Mouse (Mus musculus) stomach, embryonic 15.5 days (tissue): ENCODE data around the gene Ccdc38. TPM values are rescaled to one million over a fixed set of nuclear protein-coding genes. Genes with fewer than 3 reads are reported as not detected.
A peak's percentile ranks its signal among the peaks of the same experiment; 100 is the strongest.

Source experiments
- ATAC-seq: fragments of 200-750 bp; cut with Nextera tagmentation; 2 replicates; pipeline ENCODE4 v1.8.0; 2017; ENCODE audit warnings: low read depth, moderate number of reproducible peaks, moderate TSS enrichment; ENCODE audit not compliant: insufficient read depth, low FRiP score
- H3K27ac ChIP-seq: fragments of 300-500 bp; sonication (generic); 2 replicates; pipeline ENCODE4 v1.5.1; 2015; ENCODE audit warnings: mild to moderate bottlenecking, inconsistent platforms
- H3K27me3 ChIP-seq: fragments of 300-500 bp; sonication (generic); replicated peaks from 2 replicates; pipeline ENCODE4 v1.6.1; 2015; ENCODE audit warnings: inconsistent platforms
- H3K36me3 ChIP-seq: fragments of 300-500 bp; sonication (generic); 2 replicates; pipeline ENCODE4 v1.6.1; 2015; ENCODE audit warnings: inconsistent platforms
- H3K4me1 ChIP-seq: fragments of 300-500 bp; sonication (generic); 2 replicates; pipeline ENCODE4 v1.6.1; 2015; ENCODE audit warnings: inconsistent platforms
- H3K4me2 ChIP-seq: fragments of 300-500 bp; sonication (generic); 2 replicates; pipeline ENCODE4 v1.6.1; 2015; ENCODE audit warnings: mild to moderate bottlenecking, inconsistent platforms
- H3K4me3 ChIP-seq: fragments of 300-500 bp; sonication (generic); replicated peaks from 2 replicates; pipeline ENCODE4 v1.5.1; 2015; ENCODE audit warnings: inconsistent platforms
- H3K9ac ChIP-seq: fragments of 300-500 bp; sonication (generic); 2 replicates; pipeline ENCODE4 v1.6.1; 2015; ENCODE audit warnings: inconsistent platforms
- H3K9me3 ChIP-seq: fragments of 300-500 bp; sonication (generic); 2 replicates; pipeline ENCODE4 v1.6.1; 2016; ENCODE audit warnings: inconsistent platforms
- WGBS: fragments of 180-500 bp; shearing (Covaris S2); methylation state at CpG from one replicate; pipeline ENCODE4 v1.1.7; 2015; 5-methylcytosine and 5-hydroxymethylcytosine counted together
- polyA plus RNA-seq: library from polyadenylated mRNA; unstranded; fragments of >200 nt; fragmentation: Nextera tagmentation; extraction: Ambion mirVana; gene quantifications from 2 replicates; pipeline ENCODE4 v1.2.1, GENCODE M21; 2015

Ccdc38 gene
- polyA plus RNA-seq, 1 experiment from 2014 or later: 0.55 TPM

GRCm38 (mm10) chr10:93589281-93589848, 48.9 kb downstream of the Ccdc38 start, which contains the start of gene Snrpf:
Gene Snrpf, minus strand, starts transcription at chr10:93589706.
- Histone ChIP-seq H3K27me3 (no peaks in the 10 kb centered on the region), H3K9me3 (no peaks in the 10 kb centered on the region), H3K4me2 (peak within 1 kb of the TSS; percentile 84), H3K9ac (peak within 1 kb of the TSS; percentile 60), H3K4me1 (peaks cover 6% of the 10 kb centered on the region), H3K27ac (peak within 1 kb of the TSS; percentile 36), H3K4me3 (peak within 1 kb of the TSS; percentile 67), H3K36me3 (peaks cover 10% of the 10 kb centered on the region)
- WGBS: under 1% methylated on average over 63 of the region's 63 CpGs
- ATAC-seq: peak; percentile 89

- H3K9me3 ChIP-seq: no peaks in the 10 kb centered on the region
- H3K27ac ChIP-seq: no peak overlapping the region
- H3K36me3 ChIP-seq: 0 out of 2 replicates have a peak, but pooled peaks cover under 1% of the 10 kb centered on the region
- no peak overlapping the region for H3K4me3 ChIP-seq
- H3K27me3 ChIP-seq: no peaks in the 10 kb centered on the region
- no peak overlapping the region for H3K4me2 ChIP-seq
- no peak for ATAC-seq
- H3K9ac ChIP-seq: no peak overlapping the region
- 51% methylated on average over 12 of the region's 12 CpGs for WGBS
- peaks cover 6% of the 10 kb centered on the region for H3K4me1 ChIP-seq
These were observed 52.0 kb downstream of the Ccdc38 start for GRCm38 (mm10) chr10:93592456-93592855.

GRCm38 (mm10) chr10:93594022-93594482, 53.6 kb downstream of the Ccdc38 start:
- H3K4me1 ChIP-seq: no peaks in the 10 kb centered on the region
- H3K9ac ChIP-seq: no peak overlapping the region
- no peak overlapping the region for H3K27ac ChIP-seq
- H3K27me3 ChIP-seq: no peaks in the 10 kb centered on the region
- peak; percentile 65 for ATAC-seq
- no peaks in the 10 kb centered on the region for H3K9me3 ChIP-seq
- 1% methylated on average over 22 of the region's 22 CpGs for WGBS
- peak overlapping the region; percentile 76 for H3K4me2 ChIP-seq
- H3K36me3 ChIP-seq: no peaks in the 10 kb centered on the region
- peak overlapping the region; percentile 46 for H3K4me3 ChIP-seq

- ATAC-seq: no peak
These were observed 55.4 kb downstream of the Ccdc38 start for GRCm38 (mm10) chr10:93595831-93596230.

GRCm38 (mm10) chr10:93596641-93597040, 56.2 kb downstream of the Ccdc38 start:
- Histone ChIP-seq H3K27ac (no peak overlapping the region), H3K4me2 (no peak overlapping the region), H3K9me3 (no peaks in the 10 kb centered on the region), H3K4me1 (no peaks in the 10 kb centered on the region), H3K9ac (no peak overlapping the region), H3K36me3 (no peaks in the 10 kb centered on the region), H3K4me3 (no peak overlapping the region), H3K27me3 (no peaks in the 10 kb centered on the region)
- 77% methylated on average over 3 of the region's 3 CpGs for WGBS
- ATAC-seq: no peak

More at GRCm38 (mm10) chr10:93595831-93596230, 55.4 kb downstream of the Ccdc38 start:
- no peaks in the 10 kb centered on the region for H3K36me3 ChIP-seq
- no peaks in the 10 kb centered on the region for H3K27me3 ChIP-seq
- H3K9ac ChIP-seq: no peak overlapping the region
- no peaks in the 10 kb centered on the region for H3K9me3 ChIP-seq
- no peak overlapping the region for H3K27ac ChIP-seq
- WGBS: 59% methylated on average over 4 of the region's 4 CpGs
- no peak overlapping the region for H3K4me2 ChIP-seq
- H3K4me3 ChIP-seq: no peak overlapping the region
- H3K4me1 ChIP-seq: no peaks in the 10 kb centered on the region

GRCm38 (mm10) chr10:93602309-93602708, 61.9 kb downstream of the Ccdc38 start:
- H3K27me3 ChIP-seq: no peaks in the 10 kb centered on the region
- H3K4me2 ChIP-seq: no peak overlapping the region
- no peak for ATAC-seq

GRCm38 (mm10) chr10:93603256-93603655, 62.8 kb downstream of the Ccdc38 start:
- H3K4me2 ChIP-seq: no peak overlapping the region
- H3K27ac ChIP-seq: no peak overlapping the region
- H3K4me1 ChIP-seq: no peaks in the 10 kb centered on the region
- no peak overlapping the region for H3K9ac ChIP-seq
- no peaks in the 10 kb centered on the region for H3K36me3 ChIP-seq
- WGBS: 96% methylated on average over 1 of the region's 1 CpGs
- no peak overlapping the region for H3K4me3 ChIP-seq
- ATAC-seq: no peak
- no peaks in the 10 kb centered on the region for H3K27me3 ChIP-seq
- H3K9me3 ChIP-seq: no peaks in the 10 kb centered on the region

More at GRCm38 (mm10) chr10:93602309-93602708, 61.9 kb downstream of the Ccdc38 start:
- no peak overlapping the region for H3K9ac ChIP-seq
- H3K36me3 ChIP-seq: no peaks in the 10 kb centered on the region
- H3K9me3 ChIP-seq: no peaks in the 10 kb centered on the region
- WGBS: 80% methylated on average over 5 of the region's 5 CpGs
- H3K4me3 ChIP-seq: no peak overlapping the region
- no peaks in the 10 kb centered on the region for H3K4me1 ChIP-seq
- H3K27ac ChIP-seq: no peak overlapping the region

- Histone ChIP-seq H3K27me3 (no peaks in the 10 kb centered on the region), H3K4me1 (no peaks in the 10 kb centered on the region), H3K4me2 (no peak overlapping the region), H3K4me3 (no peak overlapping the region), H3K27ac (no peak overlapping the region), H3K9ac (no peak overlapping the region), H3K36me3 (no peaks in the 10 kb centered on the region), H3K9me3 (no peaks in the 10 kb centered on the region)
- 87% methylated on average over 9 of the region's 9 CpGs for WGBS
- no peak for ATAC-seq
These were observed 65.9 kb downstream of the Ccdc38 start for GRCm38 (mm10) chr10:93606326-93606725.

- no peak for ATAC-seq
- H3K27ac ChIP-seq: no peak overlapping the region
- H3K4me3 ChIP-seq: no peak overlapping the region
- no peaks in the 10 kb centered on the region for H3K4me1 ChIP-seq
- no peaks in the 10 kb centered on the region for H3K36me3 ChIP-seq
- H3K9me3 ChIP-seq: no peaks in the 10 kb centered on the region
- H3K27me3 ChIP-seq: no peaks in the 10 kb centered on the region
- H3K9ac ChIP-seq: no peak overlapping the region
- H3K4me2 ChIP-seq: no peak overlapping the region
- 43% methylated on average over 9 of the region's 9 CpGs for WGBS
These were observed 67.6 kb downstream of the Ccdc38 start for GRCm38 (mm10) chr10:93608051-93608450.

- Histone ChIP-seq H3K4me2 (no peak overlapping the region), H3K9ac (no peak overlapping the region), H3K36me3 (no peaks in the 10 kb centered on the region), H3K4me1 (no peaks in the 10 kb centered on the region), H3K4me3 (no peak overlapping the region), H3K27me3 (no peaks in the 10 kb centered on the region), H3K9me3 (no peaks in the 10 kb centered on the region), H3K27ac (no peak overlapping the region)
- 92% methylated on average over 7 of the region's 7 CpGs for WGBS
- no peak for ATAC-seq
These were observed 68.8 kb downstream of the Ccdc38 start for GRCm38 (mm10) chr10:93609236-93609635.

- ATAC-seq: no peak
- 96% methylated on average over 1 of the region's 1 CpGs for WGBS
- H3K4me2 ChIP-seq: no peak overlapping the region
- no peaks in the 10 kb centered on the region for H3K4me1 ChIP-seq
- no peak overlapping the region for H3K9ac ChIP-seq
- H3K27me3 ChIP-seq: no peaks in the 10 kb centered on the region
- H3K4me3 ChIP-seq: no peak overlapping the region
- H3K27ac ChIP-seq: no peak overlapping the region
- no peaks in the 10 kb centered on the region for H3K9me3 ChIP-seq
- no peaks in the 10 kb centered on the region for H3K36me3 ChIP-seq
These were observed 70.5 kb downstream of the Ccdc38 start for GRCm38 (mm10) chr10:93610896-93611295.

GRCm38 (mm10) chr10:93611419-93612007, 71.1 kb downstream of the Ccdc38 start:
- no peak for ATAC-seq
- H3K4me2 ChIP-seq: no peak overlapping the region
- H3K4me1 ChIP-seq: no peaks in the 10 kb centered on the region
- H3K4me3 ChIP-seq: no peak overlapping the region
- no peaks in the 10 kb centered on the region for H3K36me3 ChIP-seq
- H3K9me3 ChIP-seq: no peaks in the 10 kb centered on the region
- WGBS: 43% methylated on average over 18 of the region's 18 CpGs
- no peak overlapping the region for H3K27ac ChIP-seq
- H3K27me3 ChIP-seq: no peaks in the 10 kb centered on the region
- H3K9ac ChIP-seq: no peak overlapping the region
